Mouse (Mus musculus) erythroblast, embryonic 14.5 days (primary cell): Measurements from ENCODE around the gene Dtx3. TPM values are rescaled to one million over a fixed set of nuclear protein-coding genes. Genes with fewer than 3 reads are reported as not detected.
A peak's percentile ranks its signal among the peaks of the same experiment; 100 is the strongest.

ENCODE experiments used
- H3K27me3 ChIP-seq: 2 replicates; pipeline ENCODE4 v1.6.1; 2012; ENCODE audit warnings: inconsistent platforms; ENCODE audit not compliant: control insufficient read depth
- H3K36me3 ChIP-seq: 2 replicates; pipeline ENCODE4 v1.6.1; 2012; ENCODE audit warnings: mild to moderate bottlenecking, inconsistent platforms; ENCODE audit not compliant: control insufficient read depth
- H3K4me1 ChIP-seq: 2 replicates; pipeline ENCODE4 v1.6.1; 2012; ENCODE audit warnings: inconsistent platforms; ENCODE audit not compliant: control insufficient read depth
- H3K4me3 ChIP-seq: replicated peaks from 2 replicates; pipeline ENCODE3; 2012; ENCODE audit warnings: moderate library complexity, mild to moderate bottlenecking, inconsistent platforms
- H3K9me3 ChIP-seq: 2 replicates; pipeline ENCODE4 v1.6.1; 2012; ENCODE audit warnings: low read length, inconsistent platforms, mixed read lengths; ENCODE audit not compliant: control insufficient read depth
- GATA1 ChIP-seq: IDR thresholded peaks from 2 replicates; pipeline ENCODE4 v1.6.1; 2012; ENCODE audit warnings: low read length, inconsistent platforms, mixed read lengths
- TAL1 ChIP-seq: IDR thresholded peaks from 3 replicates; pipeline ENCODE4 v1.6.1; 2012; ENCODE audit warnings: low read length, inconsistent platforms, mixed read lengths
- polyA plus RNA-seq: library from polyadenylated mRNA; stranded (reverse); fragments of >175 nt; gene quantifications from 2 replicates; pipeline ENCODE4 v1.2.3, GENCODE M21; 2012

The Dtx3 gene
- polyA plus RNA-seq, result 11.1 and 11.5 TPM in 2 replicates

- Histone ChIP-seq H3K4me1 (peaks cover 88% of the 10 kb centered on the region), H3K36me3 (peaks cover 58% of the 10 kb centered on the region), H3K27me3 (no peaks in the 10 kb centered on the region), H3K9me3 (no peaks in the 10 kb centered on the region), H3K4me3 (peak within 1 kb of the TSS; percentile 88)
- TF ChIP-seq GATA1 (no peak), TAL1 (no peak)
Measured at GRCm38 (mm10) chr10:127195328-127196129, at the start of gene Dtx3. Dtx3 (minus strand) TSS chr10:127195728.

- Histone ChIP-seq H3K27me3 (peaks cover 68% of the 10 kb centered on the region), H3K9me3 (peaks cover 5% of the 10 kb centered on the region; the same call in 1 of the 2 replicates), H3K4me1 (no peaks in the 10 kb centered on the region; the same call in 1 of the 2 replicates), H3K4me3 (no peak overlapping the region), H3K36me3 (no peaks in the 10 kb centered on the region)
- TF ChIP-seq GATA1 (no peak), TAL1 (no peak)
Measured at GRCm38 (mm10) chr10:127238241-127238824, 42.8 kb upstream of the Dtx3 start.

GRCm38 (mm10) chr10:127236541-127236940 is 41.0 kb upstream of the Dtx3 start:
- Histone ChIP-seq H3K4me3 (no peak overlapping the region), H3K36me3 (no peaks in the 10 kb centered on the region), H3K27me3 (peaks cover 54% of the 10 kb centered on the region), H3K4me1 (no peaks in the 10 kb centered on the region; the same call in 1 of the 2 replicates), H3K9me3 (peaks cover 5% of the 10 kb centered on the region; the same call in 1 of the 2 replicates)
- TF ChIP-seq TAL1 (no peak), GATA1 (no peak)

- peaks cover 5% of the 10 kb centered on the region; the same call in 1 of the 2 replicates for H3K9me3 ChIP-seq
- H3K4me3 ChIP-seq, result no peak overlapping the region
- peaks cover 21% of the 10 kb centered on the region for H3K4me1 ChIP-seq
- H3K36me3 ChIP-seq, result no peaks in the 10 kb centered on the region
- no peak for TF ChIP-seq GATA1
- no peak for TF ChIP-seq TAL1
- H3K27me3 ChIP-seq, result peaks cover 40% of the 10 kb centered on the region
Measured at GRCm38 (mm10) chr10:127233141-127233540, 37.6 kb upstream of the Dtx3 start.

- Histone ChIP-seq H3K9me3 (peaks cover 5% of the 10 kb centered on the region; the same call in 1 of the 2 replicates), H3K27me3 (peaks cover 34% of the 10 kb centered on the region), H3K36me3 (no peaks in the 10 kb centered on the region), H3K4me1 (peaks cover 21% of the 10 kb centered on the region), H3K4me3 (no peak overlapping the region)
- TF ChIP-seq TAL1, result no peak
- no peak for TF ChIP-seq GATA1
Measured at GRCm38 (mm10) chr10:127231741-127232140, 36.2 kb upstream of the Dtx3 start.

GRCm38 (mm10) chr10:127230693-127231092 is 35.2 kb upstream of the Dtx3 start:
- Histone ChIP-seq H3K4me1 (peaks cover 23% of the 10 kb centered on the region), H3K4me3 (no peak overlapping the region), H3K9me3 (peaks cover 5% of the 10 kb centered on the region; the same call in 1 of the 2 replicates), H3K27me3 (peaks cover 32% of the 10 kb centered on the region), H3K36me3 (no peaks in the 10 kb centered on the region)
- TF ChIP-seq TAL1, result no peak
- no peak for TF ChIP-seq GATA1

GRCm38 (mm10) chr10:127228897-127229296 is 33.4 kb upstream of the Dtx3 start:
- Histone ChIP-seq H3K9me3 (no peaks in the 10 kb centered on the region; the same call in 1 of the 2 replicates), H3K4me1 (peaks cover 26% of the 10 kb centered on the region), H3K4me3 (no peak overlapping the region), H3K27me3 (peaks cover 32% of the 10 kb centered on the region), H3K36me3 (no peaks in the 10 kb centered on the region)
- no peak for TF ChIP-seq TAL1
- no peak for TF ChIP-seq GATA1

- Histone ChIP-seq H3K9me3 (no peaks in the 10 kb centered on the region), H3K36me3 (no peaks in the 10 kb centered on the region), H3K4me1 (peaks cover 31% of the 10 kb centered on the region), H3K4me3 (no peak overlapping the region), H3K27me3 (peaks cover 38% of the 10 kb centered on the region)
- TF ChIP-seq GATA1 (no peak), TAL1 (no peak)
Measured at GRCm38 (mm10) chr10:127227163-127227562, 31.6 kb upstream of the Dtx3 start.

GRCm38 (mm10) chr10:127226318-127226895 is 30.9 kb upstream of the Dtx3 start:
- Histone ChIP-seq H3K27me3 (peaks cover 38% of the 10 kb centered on the region), H3K4me3 (no peak overlapping the region), H3K4me1 (peaks cover 31% of the 10 kb centered on the region), H3K9me3 (no peaks in the 10 kb centered on the region), H3K36me3 (no peaks in the 10 kb centered on the region)
- no peak for TF ChIP-seq GATA1
- TF ChIP-seq TAL1, result no peak
